Mouse (Mus musculus): Measurements from ENCODE around the gene Spint1.

DNA sequence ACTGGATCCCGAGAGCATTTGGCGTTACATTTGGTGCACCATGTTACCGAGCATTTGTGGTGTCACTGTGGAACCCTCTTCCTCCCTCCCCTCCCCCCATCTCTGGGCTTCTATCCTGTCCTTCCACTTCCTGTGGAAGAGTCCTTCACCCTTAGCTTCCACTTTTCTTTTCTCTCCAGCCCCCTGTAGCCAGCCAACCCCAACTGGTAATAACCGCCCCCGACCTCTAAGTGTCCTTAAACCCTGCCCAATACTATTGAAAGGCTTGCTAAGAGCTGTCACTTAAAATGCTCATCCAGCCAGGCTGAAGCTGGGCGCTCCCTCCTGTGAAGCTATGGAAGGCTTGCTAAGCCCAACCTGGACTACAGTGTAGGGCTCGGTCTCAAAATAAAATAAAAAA lies 39.8 kb downstream of the Spint1 start:
- TF ChIP-seq UBTF (IDR thresholded peaks at IDR 0.05; ENCODE audit: borderline replicate concordance, insufficient read depth, low read depth, low read length) (no peak), CHD2 (IDR thresholded peaks at IDR 0.05; ENCODE audit: low read length) (no peak), JUND (IDR thresholded peaks at IDR 0.05; ENCODE audit: low read depth, low read length) (no peak), POLR2A (IDR thresholded peaks at IDR 0.05; ENCODE audit: control insufficient read depth in 1 of 2, insufficient read depth in 1 of 2, low read depth in 1 of 2, low read length in 2 of 2, poor library complexity in 1 of 2) (no peak), MAFK (IDR thresholded peaks at IDR 0.05; ENCODE audit: borderline replicate concordance, low read depth, low read length) (no peak), CTCF (IDR thresholded peaks at IDR 0.05 in 2 of 3, conservative IDR thresholded peaks at IDR 0.05 in 1 of 3; ENCODE audit: control insufficient read depth in 1 of 3, insufficient read depth in 1 of 3, low read depth in 2 of 3, low read length in 3 of 3, poor library complexity in 1 of 3, severe bottlenecking in 1 of 3) (no peak), SIN3A (IDR thresholded peaks at IDR 0.05; ENCODE audit: low read length) (no peak), HCFC1 (IDR thresholded peaks at IDR 0.05; ENCODE audit: low read depth, low read length) (no peak), POLR2AphosphoS2 (IDR thresholded peaks at IDR 0.05; ENCODE audit: low read length) (no peak), MXI1 (IDR thresholded peaks at IDR 0.05; ENCODE audit: low read depth, low read length) (no peak), TBP (IDR thresholded peaks at IDR 0.05; ENCODE audit: low read depth, low read length) (no peak)
